Mouse (Mus musculus): ENCODE measurements around the gene Slc2a9. TPM values are rescaled to one million over a fixed set of nuclear protein-coding genes. Genes with fewer than 3 reads are reported as not detected.

The Slc2a9 gene
- polyA plus RNA-seq, 1 experiment from 2014 or later, result 0.80 TPM

DNA sequence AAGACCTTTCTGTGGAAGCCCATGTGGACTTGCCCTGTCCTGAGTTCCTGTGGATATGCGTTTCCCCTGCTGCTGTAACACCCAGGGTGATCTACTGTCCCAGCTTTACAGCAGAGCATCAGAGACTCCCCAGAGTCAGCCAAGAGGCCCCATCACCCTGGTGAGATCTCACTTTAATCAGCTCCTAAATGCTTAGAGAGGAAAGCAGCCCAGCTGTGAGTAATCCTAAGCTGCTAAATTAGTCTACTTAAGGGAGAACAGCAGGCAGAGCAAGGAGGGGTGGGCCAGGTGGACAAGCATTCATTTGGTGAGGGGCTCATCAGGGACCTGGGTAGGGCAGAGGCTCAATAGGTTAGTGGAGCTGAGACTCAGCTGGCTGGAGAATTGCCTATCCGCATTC is 137.4 kb downstream of the Slc2a9 start:
- H3K9ac ChIP-seq, result no peak overlapping the region
- no peaks in the 10 kb centered on the region for H3K27me3 ChIP-seq
- no peak overlapping the region for H3K4me2 ChIP-seq
- no peaks in the 10 kb centered on the region for H3K36me3 ChIP-seq
- 53% methylated on average over 2 of the region's 2 CpGs for WGBS (ENCODE audit: insufficient replicate concordance)
- H3K4me3 ChIP-seq (replicated peaks), result no peak overlapping the region
- H3K4me1 ChIP-seq (replicated peaks), result peaks cover 11% of the 10 kb centered on the region
- ATAC-seq (ENCODE audit: low read depth) (no peak), DNase-seq (no peak)
- no peaks in the 10 kb centered on the region for H3K9me3 ChIP-seq (replicated peaks)
- H3K27ac ChIP-seq, result no peak overlapping the region

DNA sequence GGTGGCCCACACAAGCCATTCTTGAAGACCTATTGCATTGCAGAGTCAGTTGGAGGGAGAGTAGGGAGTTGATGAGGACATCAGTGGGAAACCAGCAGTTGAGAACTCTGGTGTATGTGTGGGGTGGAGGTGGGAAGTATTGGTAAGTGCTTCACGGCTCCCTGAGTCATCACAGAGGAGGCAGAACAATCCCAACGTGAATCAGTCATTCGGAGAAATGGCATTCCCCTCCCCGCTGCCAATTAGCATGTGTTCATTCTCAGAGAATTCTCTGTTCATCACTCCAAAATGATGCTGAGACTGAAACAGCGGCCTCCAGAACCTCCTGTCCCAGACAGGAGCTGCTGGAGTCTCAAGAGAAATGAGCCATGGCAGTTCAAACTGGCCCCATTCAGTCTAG is 138.5 kb downstream of the Slc2a9 start:
- H3K36me3 ChIP-seq, result no peaks in the 10 kb centered on the region
- H3K9ac ChIP-seq, result no peak overlapping the region
- H3K27me3 ChIP-seq, result no peaks in the 10 kb centered on the region
- peaks cover 11% of the 10 kb centered on the region for H3K4me1 ChIP-seq (replicated peaks)
- no peaks in the 10 kb centered on the region for H3K9me3 ChIP-seq (replicated peaks)
- ATAC-seq (ENCODE audit: low read depth) (no peak), DNase-seq (no peak)
- H3K4me2 ChIP-seq, result no peak overlapping the region
- no peak overlapping the region for H3K27ac ChIP-seq
- WGBS (ENCODE audit: insufficient replicate concordance), result 62% methylated on average over 5 of the region's 5 CpGs
- no peak overlapping the region for H3K4me3 ChIP-seq (replicated peaks)

DNA sequence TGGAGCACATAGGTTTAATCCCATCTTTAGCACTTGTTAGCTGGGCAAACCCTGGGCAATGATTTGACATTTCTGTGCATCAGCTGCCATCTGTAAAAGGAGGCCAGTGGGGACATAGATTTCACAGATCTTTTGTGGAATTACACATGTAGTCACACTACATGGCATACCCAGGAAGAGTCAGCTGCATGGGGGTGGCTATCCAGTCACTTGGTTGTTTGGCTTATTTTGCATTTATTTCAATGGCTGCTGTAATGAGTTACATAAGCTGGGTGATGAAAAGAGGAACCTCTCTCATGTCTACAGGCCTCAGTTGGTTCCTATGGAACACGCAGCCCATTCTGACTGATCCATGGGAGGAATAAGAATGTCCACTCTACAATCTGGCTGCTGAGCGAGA is 143.2 kb downstream of the Slc2a9 start:
- WGBS (ENCODE audit: insufficient replicate concordance), result 49% methylated on average over 2 of the region's 2 CpGs
- ATAC-seq (ENCODE audit: low read depth), result no peak
- Histone ChIP-seq H3K36me3 (no peaks in the 10 kb centered on the region), H3K4me3 (replicated peaks) (no peak overlapping the region), H3K27me3 (no peaks in the 10 kb centered on the region), H3K4me2 (no peak overlapping the region), H3K9ac (no peak overlapping the region), H3K9me3 (replicated peaks) (no peaks in the 10 kb centered on the region), H3K27ac (no peak overlapping the region), H3K4me1 (replicated peaks) (no peaks in the 10 kb centered on the region)
- DNase-seq, result no peak

DNA sequence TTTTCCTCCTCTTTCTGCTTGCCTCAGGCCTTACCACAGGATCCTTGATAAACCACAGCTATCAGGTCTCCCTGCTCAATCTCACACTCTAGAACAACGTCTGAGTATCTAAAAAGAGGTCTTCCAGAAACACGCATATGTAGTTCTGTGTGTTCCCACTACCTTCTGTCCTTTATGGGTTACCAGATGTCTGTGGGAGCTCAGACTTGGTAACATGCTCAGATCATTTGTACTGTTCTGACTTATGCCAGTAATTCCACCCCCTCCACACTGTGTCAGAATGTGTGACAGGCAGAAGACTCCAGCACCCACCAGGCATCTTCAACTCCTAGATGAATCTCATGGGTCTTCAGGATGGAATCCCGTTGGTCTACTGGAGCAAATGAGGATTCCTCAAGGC is 146.0 kb downstream of the Slc2a9 start:
- H3K36me3 ChIP-seq, result no peaks in the 10 kb centered on the region
- no peak overlapping the region for H3K9ac ChIP-seq
- H3K27me3 ChIP-seq, result no peaks in the 10 kb centered on the region
- H3K27ac ChIP-seq, result no peak overlapping the region
- no peak for ATAC-seq (ENCODE audit: low read depth)
- H3K4me2 ChIP-seq, result no peak overlapping the region
- 50% methylated on average over 3 of the region's 3 CpGs for WGBS (ENCODE audit: insufficient replicate concordance)
- H3K4me3 ChIP-seq (replicated peaks), result no peak overlapping the region
- no peaks in the 10 kb centered on the region for H3K4me1 ChIP-seq (replicated peaks)
- DNase-seq, result no peak
- H3K9me3 ChIP-seq (replicated peaks), result no peaks in the 10 kb centered on the region

DNA sequence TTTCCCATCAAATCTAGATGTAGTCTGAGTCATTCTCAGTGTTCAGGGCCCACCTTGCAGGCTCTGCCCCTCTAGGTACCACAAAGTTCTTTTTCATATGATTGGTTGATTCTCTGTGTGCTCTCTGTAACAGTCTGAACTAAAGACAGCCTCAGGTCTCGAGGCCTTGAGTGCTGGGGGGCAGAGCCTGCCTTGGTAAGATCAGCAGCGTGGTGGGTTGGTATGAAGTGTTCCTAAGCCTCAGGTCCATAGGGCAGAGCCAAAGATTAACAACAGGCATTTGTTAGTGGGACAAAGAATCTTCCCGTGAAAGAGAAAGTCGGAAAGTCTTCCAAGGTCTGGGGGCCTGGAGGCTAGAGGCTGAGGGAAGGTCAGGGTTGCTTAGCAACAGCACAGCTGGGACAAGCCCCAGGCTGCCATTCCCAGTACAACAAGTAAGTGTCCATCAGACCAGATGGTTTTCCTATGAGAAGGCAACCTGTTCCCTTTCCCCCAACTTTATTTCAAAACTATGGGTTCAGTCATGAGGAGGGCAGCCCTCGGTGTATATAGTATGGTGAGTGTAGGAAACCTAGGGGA is 152.5 kb downstream of the Slc2a9 start:
- no peak overlapping the region for H3K4me3 ChIP-seq (replicated peaks)
- H3K36me3 ChIP-seq, result no peaks in the 10 kb centered on the region
- H3K9me3 ChIP-seq (replicated peaks), result no peaks in the 10 kb centered on the region
- H3K27me3 ChIP-seq, result no peaks in the 10 kb centered on the region
- DNase-seq (no peak), ATAC-seq (ENCODE audit: low read depth) (no peak)
- 52% methylated on average over 5 of the region's 5 CpGs for WGBS (ENCODE audit: insufficient replicate concordance)
- no peak overlapping the region for H3K9ac ChIP-seq
- no peak overlapping the region for H3K27ac ChIP-seq
- H3K4me1 ChIP-seq (replicated peaks), result no peaks in the 10 kb centered on the region
- no peak overlapping the region for H3K4me2 ChIP-seq

DNA sequence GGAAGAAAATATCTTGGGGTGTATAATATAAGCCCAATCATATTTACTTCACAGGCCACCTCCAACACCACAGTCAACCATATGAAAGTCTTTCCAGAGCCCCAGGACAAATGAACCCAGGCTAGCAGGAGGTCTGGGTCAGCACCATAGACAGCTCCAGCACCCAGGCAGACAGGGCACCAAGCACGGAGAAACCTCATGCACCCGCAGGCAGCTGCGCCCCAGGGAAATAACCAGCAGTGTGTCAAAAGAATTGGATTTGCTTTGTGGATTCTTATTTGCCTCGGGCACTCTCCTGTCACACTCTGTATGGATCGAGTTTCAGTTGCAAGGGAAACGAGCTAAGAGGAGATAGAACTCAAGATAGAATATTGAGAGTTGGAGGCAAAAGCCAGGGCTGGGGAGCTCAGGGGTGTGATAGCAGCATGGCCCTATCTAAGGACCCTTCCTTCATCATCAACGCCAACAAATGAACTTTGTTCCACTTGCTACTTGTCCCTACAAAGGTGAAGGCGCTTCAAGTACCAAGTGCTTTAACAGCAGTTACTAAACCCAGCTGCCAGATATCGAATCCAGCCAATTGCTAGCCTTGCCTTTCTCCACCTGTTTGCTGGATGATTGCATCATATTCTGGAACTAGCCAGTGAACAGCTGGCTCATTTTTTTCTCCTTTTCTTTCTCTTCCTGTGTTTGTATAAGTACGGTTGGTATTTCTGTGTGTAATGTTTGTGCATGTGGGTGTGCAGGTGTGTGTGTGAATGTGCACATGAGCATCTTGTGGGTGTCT is 156.1 kb downstream of the Slc2a9 start:
- no peaks in the 10 kb centered on the region for H3K9me3 ChIP-seq (replicated peaks)
- H3K4me2 ChIP-seq, result no peak overlapping the region
- no peak overlapping the region for H3K27ac ChIP-seq
- H3K4me3 ChIP-seq (replicated peaks), result no peak overlapping the region
- ATAC-seq (ENCODE audit: low read depth), result no peak
- WGBS (ENCODE audit: insufficient replicate concordance), result 29% methylated on average over 10 of the region's 10 CpGs
- no peak for DNase-seq
- H3K4me1 ChIP-seq (replicated peaks), result no peaks in the 10 kb centered on the region
- H3K36me3 ChIP-seq, result no peaks in the 10 kb centered on the region
- no peak overlapping the region for H3K9ac ChIP-seq
- H3K27me3 ChIP-seq, result no peaks in the 10 kb centered on the region

DNA sequence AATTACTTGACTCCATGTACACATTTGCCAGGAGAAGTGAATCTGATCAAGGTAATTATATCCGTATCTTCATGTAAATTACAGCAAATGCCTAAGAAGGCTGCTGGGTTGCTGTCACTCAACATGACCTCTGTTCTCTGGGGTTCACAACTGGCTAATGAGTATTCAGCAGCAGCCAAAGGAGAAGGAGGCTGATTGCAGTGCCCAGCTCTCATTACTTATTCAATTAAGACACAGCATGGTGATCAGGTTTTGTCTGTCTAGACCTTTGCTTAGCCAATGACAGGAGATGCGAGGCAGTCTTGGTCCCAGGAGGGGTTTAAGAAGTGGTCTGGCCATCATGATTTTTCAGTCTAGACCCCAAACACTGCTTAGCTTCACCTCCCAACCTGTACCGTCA is 159.8 kb downstream of the Slc2a9 start:
- no peaks in the 10 kb centered on the region for H3K4me1 ChIP-seq (replicated peaks)
- no peak overlapping the region for H3K4me3 ChIP-seq (replicated peaks)
- no peaks in the 10 kb centered on the region for H3K27me3 ChIP-seq
- H3K27ac ChIP-seq, result no peak overlapping the region
- H3K9ac ChIP-seq, result no peak overlapping the region
- DNase-seq, result no peak
- no peak overlapping the region for H3K4me2 ChIP-seq
- no peaks in the 10 kb centered on the region for H3K36me3 ChIP-seq
- WGBS (ENCODE audit: insufficient replicate concordance), result 53% methylated on average over 3 of the region's 3 CpGs
- H3K9me3 ChIP-seq (replicated peaks), result no peaks in the 10 kb centered on the region
- no peak for ATAC-seq (ENCODE audit: low read depth)

DNA sequence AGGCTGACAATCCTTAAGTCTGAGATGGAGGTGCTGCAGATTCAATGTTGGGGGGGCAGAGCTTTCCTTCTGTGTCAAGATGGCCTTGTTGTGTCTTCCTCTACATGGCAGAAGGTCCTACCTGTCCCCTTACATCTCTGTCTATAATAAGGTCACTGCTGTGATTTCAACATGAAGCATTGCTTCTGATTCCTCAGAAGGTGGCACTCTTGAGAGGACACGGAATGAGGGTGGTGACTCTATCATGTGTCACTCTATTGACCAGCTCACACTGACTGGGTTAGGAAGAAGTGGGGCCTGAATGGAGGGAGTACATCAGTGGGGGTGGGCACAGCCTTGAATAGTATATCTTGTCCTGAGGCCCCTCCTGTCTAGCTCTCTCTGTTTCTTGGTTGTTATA is 168.4 kb downstream of the Slc2a9 start:
- no peak for DNase-seq
- WGBS (ENCODE audit: insufficient replicate concordance), result 29% methylated on average over 1 of the region's 1 CpGs
- ATAC-seq (ENCODE audit: low read depth), result no peak

DNA sequence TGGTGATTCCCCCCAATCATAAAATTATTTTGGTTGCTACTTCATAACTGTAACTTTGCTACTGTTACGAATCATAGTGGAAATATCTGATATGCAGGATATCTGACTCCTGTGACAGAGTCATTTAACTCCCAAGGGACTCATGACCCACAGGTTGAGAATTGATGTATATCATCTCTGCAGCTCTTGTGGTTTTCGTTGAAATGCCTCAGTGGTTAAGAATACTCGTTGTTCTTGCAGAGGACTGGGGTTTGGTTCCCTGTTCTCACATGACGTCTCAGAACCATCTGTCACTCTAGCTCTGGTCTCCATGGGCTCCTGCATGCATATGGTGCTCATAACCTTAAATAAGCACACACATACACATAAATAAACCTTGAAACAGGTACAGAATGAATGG is 169.6 kb downstream of the Slc2a9 start:
- H3K4me2 ChIP-seq, result no peak overlapping the region
- no peaks in the 10 kb centered on the region for H3K36me3 ChIP-seq
- H3K9ac ChIP-seq, result no peak overlapping the region
- no peak for DNase-seq
- WGBS (ENCODE audit: insufficient replicate concordance), result 29% methylated on average over 4 of the region's 4 CpGs
- ATAC-seq (ENCODE audit: low read depth), result no peak
- no peaks in the 10 kb centered on the region for H3K4me1 ChIP-seq (replicated peaks)
- H3K4me3 ChIP-seq (replicated peaks), result no peak overlapping the region
- H3K27ac ChIP-seq, result no peak overlapping the region
- H3K27me3 ChIP-seq, result no peaks in the 10 kb centered on the region
- no peaks in the 10 kb centered on the region for H3K9me3 ChIP-seq (replicated peaks)

More for the DNA sequence above, 168.4 kb downstream of the Slc2a9 start:
- H3K27ac ChIP-seq, result no peak overlapping the region
- H3K9me3 ChIP-seq (replicated peaks), result no peaks in the 10 kb centered on the region
- H3K27me3 ChIP-seq, result no peaks in the 10 kb centered on the region
- no peak overlapping the region for H3K4me3 ChIP-seq (replicated peaks)
- no peak overlapping the region for H3K4me2 ChIP-seq
- H3K4me1 ChIP-seq (replicated peaks), result no peaks in the 10 kb centered on the region
- no peaks in the 10 kb centered on the region for H3K36me3 ChIP-seq
- H3K9ac ChIP-seq, result no peak overlapping the region

DNA sequence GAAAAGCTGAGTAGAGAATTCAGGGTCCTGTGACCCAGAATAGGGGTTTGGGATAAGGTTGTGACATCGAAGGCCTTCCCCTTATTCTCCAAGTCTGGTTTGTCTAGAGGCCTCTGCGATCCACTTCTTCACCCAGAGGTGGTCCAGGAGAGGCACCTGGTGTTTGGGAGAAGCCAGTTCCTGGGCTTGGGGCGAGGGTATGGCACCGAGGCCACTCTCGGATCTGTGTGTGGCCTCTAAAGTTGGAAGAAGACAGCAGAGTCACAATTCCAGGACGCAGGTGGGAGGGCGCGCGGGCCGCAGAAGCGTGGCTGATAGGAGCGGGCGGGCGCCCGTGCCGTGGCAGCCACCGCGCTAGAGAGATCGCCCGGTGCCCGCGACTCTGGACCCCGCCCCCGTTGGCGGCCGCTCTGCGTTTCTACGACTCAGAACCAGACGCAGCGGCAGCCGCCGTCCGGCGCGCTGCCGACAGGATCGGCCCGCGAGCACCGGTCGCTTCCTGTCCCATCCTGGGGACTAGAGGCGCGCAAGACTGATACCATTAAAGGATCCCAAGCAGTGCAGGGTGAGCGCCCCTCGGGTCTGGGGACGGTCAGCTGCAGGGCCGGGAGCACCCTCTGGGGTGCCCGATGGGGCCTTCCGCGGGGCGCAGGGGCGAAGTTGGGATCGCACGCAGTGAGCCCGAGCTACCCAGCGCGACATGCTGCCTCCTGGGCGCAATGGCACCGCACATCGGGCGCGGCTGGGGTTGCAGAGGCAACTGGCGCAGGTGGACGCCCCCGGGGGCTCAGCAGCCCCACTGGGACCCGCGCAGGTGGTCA is 183.8 kb downstream of the Slc2a9 start, which contains the start of gene Drd5:
Gene Drd5, plus strand, starts transcription at position 402 of the 821 bp plus-strand sequence.
- no peak within 1 kb of the TSS for H3K4me3 ChIP-seq (replicated peaks)
- no peaks in the 10 kb centered on the region for H3K9me3 ChIP-seq (replicated peaks)
- peak within 1 kb of the TSS; percentile 14; the same call in 1 of the 2 replicates for H3K4me2 ChIP-seq
- H3K9ac ChIP-seq, result no peak within 1 kb of the TSS
- no peak for DNase-seq
- no peak within 1 kb of the TSS for H3K27ac ChIP-seq
- H3K27me3 ChIP-seq, result peaks cover 56% of the 10 kb centered on the region
- H3K36me3 ChIP-seq, result no peaks in the 10 kb centered on the region
- 3% methylated on average over 67 of the region's 67 CpGs for whole genome bisulfite sequencing (ENCODE audit: insufficient replicate concordance)
- H3K4me1 ChIP-seq (replicated peaks), result no peaks in the 10 kb centered on the region
- no peak for ATAC-seq (ENCODE audit: low read depth)

DNA sequence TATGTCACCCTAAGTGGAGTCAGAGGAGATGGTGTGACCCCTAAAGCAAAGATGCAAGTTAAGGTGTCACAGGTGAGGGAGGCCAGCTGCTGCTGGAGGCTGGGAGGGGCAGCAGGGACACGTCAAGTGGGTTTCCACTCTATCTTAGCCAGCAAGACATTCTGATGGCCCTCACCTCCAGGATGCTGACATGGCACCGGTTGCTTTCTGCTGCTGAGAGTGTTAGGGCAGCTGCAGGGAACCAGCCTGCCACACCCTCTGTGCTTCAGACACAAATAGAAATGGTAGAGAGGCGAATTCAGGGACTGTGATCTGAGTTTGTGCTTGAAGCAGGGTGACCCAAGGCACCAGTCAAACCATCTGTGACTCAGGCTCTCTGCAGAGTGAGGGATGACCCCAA is 193.1 kb downstream of the Slc2a9 start:
- Histone ChIP-seq H3K36me3 (no peaks in the 10 kb centered on the region), H3K27ac (no peak overlapping the region), H3K4me1 (replicated peaks) (no peaks in the 10 kb centered on the region), H3K27me3 (no peaks in the 10 kb centered on the region), H3K9me3 (replicated peaks) (no peaks in the 10 kb centered on the region), H3K4me3 (replicated peaks) (no peak overlapping the region), H3K4me2 (no peak overlapping the region), H3K9ac (no peak overlapping the region)
- no peak for ATAC-seq (ENCODE audit: low read depth)
- 52% methylated on average over 3 of the region's 3 CpGs for WGBS (ENCODE audit: insufficient replicate concordance)
- no peak for DNase-seq
